Mouse (Mus musculus): ENCODE results near the gene Mdm2. TPM values are rescaled to one million over a fixed set of nuclear protein-coding genes. Genes with fewer than 3 reads are reported as not detected.
"Not testable (repeated sequence)": the region's sequence is repeated elsewhere in the genome, so short reads cannot be mapped to it uniquely, and the experiment has no call there.

Mdm2 gene
- total RNA-seq, 4 experiments from 2014 or later = 44.9 to 54.3 (median 51.9) TPM

DNA sequence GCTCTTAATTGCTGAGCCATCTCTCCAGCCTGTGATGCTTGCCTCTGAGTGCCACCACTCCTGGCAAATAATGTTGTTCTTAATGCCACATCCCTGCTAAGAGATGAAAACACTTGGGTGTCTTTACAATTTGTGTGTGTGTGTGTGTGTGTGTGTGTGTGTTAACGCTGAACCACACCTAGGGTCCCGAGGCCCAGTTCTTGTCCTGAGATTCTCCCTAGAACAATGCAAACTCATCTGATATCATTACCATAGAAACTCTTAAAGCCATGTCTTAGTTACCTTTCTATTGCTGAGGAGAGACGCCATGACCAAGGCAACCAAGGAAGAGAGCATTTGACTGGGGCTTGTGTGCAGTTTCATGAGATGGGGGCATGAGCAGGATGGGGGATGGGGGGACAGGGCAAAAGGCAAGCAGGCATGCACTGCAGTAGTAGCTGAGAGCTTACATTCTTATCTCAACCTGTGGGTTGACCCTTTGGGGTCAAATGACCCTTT lies 3.5 kb upstream of the Mdm2 start:
- DNase-seq (ENCODE audit: low spot score in 2 of 2) = no peak

DNA sequence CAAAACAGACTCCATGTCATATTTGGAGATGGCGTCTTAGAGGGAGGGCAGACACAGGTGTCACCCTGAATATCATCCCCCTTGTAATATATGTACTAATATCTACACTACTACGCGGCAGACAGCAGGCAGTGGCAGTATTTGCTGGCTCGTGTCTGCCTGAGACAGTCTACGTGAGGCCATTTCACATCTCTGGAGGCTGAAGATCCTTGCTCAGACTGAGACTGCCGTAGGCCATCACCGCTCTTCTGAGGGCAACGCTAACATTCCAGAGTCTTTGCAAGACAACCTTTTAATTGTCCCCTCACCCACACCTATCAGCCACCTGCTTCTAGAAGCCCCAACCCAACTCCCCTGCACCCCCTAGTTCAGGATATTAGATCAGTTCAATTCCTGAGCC lies 2.9 kb upstream of the Mdm2 start:
- no peak for DNase-seq (ENCODE audit: low spot score in 2 of 2)

DNA sequence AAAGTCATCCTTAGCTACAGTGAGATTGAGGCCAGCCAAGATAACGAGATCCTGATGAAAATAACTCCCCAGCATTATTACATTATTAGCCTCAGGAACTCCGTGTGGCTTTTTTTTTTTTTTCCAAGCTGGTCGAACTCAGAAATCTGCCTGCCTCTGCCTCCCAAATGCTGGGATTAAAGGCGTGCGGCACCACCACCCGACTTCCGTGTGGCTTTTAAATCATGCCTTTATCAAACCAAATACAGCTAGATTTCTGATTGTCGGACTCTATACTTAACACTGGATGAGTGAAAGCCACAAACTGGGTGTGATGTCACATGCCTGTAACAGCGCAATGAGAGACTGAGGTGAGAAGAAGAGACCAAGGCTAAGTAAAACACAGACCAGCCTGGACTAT lies 2.3 kb upstream of the Mdm2 start:
- DNase-seq (ENCODE audit: low spot score in 2 of 2) = no peak

DNA sequence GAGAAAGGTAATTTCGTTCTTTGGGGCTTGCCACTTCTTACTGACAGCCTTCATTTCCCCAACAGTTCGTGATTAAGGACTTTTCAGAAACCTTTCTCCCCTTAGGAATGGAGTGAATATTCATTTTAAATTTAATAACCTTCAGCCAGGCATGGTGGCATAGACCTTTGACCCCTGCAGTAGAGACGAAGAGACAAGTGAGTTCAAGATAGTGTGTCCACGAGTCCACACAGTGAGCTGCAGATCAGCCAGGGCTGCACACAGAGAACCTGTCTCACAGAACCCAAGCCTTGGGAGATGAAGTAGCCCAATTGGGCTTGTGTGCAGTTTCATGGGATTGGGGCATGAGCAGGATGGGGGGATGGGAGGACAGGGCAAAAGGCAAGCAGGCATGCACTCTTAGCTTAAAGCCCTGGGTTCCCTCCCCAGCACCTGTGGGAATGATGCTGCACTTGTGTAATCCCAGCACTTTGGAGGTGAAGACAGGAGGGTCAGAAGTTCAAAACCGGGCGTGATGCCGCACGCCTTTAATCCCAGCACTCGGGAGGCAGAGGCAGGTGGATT lies 1.7 kb upstream of the Mdm2 start:
- no peak for DNase-seq (ENCODE audit: low spot score in 2 of 2)

DNA sequence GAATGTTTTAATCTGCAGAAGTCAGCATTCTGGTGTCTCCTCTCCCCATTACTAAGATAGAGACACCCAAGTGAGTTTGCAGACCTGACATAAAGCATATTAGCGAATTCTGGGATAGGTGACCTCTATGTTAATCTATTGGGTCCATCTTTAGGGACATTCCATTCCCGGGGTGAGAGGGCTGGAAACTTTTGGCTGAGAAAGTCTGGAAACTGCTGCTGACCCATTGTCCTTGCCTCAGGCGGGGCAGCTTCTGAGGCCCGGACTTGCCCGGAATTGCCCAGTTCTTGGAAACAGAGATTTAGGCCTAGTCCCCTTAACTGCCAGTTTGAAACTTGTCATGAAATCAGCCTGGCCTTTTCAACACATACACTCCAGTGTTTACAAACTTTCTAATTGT lies 850 bp upstream of the Mdm2 start:
- DNase-seq (ENCODE audit: low spot score in 2 of 2) = no peak

DNA sequence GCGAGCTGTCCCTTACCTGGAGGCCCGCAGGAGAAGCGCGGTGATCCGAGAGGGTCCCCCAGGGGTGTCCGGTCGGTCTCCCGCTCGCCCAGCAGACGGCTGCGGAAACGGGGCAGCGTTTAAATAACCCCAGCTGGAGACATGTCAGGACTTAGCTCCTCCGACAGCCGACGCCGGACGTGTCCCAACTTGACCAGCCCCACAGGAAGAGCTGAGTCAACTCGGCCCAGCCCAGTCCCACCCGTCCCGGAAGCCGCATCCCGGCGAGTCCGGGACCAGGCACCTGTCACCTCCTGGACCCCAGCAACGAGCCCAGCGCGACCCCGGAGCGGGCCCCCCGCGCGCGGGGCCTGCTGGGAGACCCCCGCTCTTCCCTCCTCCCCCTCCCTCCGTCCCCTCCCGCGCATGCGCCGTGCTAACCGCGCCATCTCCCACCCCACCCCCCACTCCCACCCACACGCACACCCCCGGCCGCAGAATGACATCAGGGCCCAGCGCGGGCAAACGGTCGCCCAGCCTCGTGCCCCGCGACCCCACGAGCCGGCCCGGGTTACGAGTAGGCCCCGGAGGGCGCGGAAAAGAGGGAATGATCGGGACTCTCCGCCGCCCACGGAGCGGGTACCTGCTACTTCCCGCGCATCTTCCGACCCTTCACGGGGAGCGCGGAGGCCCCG lies 491 bp downstream of the Mdm2 start:
- peak; percentile 61 to 66 for DNase-seq (ENCODE audit: low spot score in 2 of 2)

DNA sequence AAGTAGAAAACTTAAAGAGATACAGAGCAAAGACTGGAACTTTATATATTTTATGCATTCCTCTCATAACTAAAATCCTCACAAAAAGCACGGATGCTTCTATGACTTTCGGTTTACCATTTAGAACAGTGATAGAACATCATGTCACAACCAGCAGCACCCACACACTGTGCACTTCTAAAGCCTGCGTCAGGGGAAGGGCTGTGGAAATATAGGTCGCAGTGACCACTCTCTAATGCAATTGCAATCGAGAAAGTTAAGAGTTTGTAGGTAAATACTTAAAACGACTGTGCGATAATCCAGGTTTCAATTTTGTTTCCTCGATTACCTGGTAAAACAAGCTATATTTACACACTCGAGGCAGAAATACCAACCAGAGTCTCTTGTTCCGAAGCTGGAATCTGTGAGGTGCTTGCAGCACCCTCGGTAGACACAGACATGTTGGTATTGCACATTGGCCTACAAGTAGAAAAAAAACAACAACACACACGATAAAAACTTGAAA lies 1.2 kb downstream of the Mdm2 start:
- DNase-seq (ENCODE audit: low spot score in 2 of 2) = no peak

DNA sequence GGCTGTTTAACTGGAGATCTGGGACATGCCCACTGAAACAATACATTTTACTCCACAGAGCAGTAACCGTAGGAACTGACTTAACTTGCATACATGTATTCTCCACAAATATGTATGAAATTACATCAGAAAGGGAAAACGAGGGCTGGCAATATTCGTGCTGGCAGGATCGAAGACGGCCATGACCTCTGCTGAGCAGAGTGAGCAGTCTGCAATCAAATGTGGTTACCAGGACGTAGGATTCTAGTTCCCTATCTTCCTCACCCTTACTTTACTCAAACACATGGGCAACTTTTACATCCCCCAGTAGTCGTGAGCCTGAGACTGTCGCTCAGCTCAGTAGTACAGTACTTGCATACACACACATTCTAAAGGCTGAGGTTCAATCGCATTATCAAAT lies 1.7 kb downstream of the Mdm2 start:
- DNase-seq (ENCODE audit: low spot score in 2 of 2) = no peak

DNA sequence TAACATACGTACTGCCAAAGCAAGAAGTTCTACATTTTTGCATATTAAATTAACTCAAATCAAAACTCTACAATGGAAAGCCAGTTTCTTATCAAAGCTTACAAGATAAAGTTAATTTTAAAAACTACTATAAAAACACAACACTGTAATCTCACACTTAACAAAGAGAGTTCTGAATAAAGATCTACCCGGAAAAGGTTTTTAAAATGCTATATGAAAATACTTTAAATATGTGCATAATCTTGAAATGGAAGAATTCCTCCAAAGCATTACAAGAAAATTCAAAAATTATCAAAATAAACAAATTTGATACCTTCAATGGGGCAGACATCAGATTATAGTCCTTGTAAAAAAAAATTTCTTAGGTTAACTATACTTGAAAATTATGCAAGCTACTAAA lies 2.2 kb downstream of the Mdm2 start:
- DNase-seq (ENCODE audit: low spot score in 2 of 2) = no peak

DNA sequence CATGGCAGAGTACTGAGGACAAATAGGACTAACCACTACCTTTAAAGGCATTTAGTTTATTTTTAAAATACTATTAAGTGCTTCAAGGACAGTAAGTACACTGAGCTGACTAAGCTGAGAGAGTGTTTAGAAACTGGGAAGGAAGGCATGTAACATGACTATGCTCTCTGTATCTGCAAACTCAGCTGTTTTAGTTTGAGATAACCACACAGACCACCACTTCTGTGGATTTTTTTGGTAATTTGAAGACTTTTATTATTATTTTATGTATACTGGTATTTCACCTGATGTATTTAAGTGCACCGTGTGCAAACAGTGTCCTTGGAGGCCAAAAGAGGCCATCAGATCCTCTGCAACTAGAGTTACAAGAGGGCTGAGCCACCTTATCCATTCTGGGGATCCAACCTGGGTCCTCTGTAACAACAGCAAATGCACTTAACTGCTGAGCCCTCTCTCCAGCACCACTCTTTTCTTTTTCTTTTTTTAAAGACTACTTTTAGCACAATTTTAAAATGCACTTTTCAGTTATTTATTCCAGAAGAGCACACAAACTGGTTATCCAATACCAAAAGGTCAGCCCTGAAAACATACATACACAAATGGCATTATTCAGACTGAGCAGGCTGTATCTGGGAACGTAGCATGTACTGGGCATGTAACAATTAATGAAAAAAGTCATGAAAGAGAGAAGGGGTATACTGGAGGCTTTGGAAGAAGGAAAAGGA lies 3.3 kb downstream of the Mdm2 start:
- DNase-seq (ENCODE audit: low spot score in 2 of 2) = no peak

DNA sequence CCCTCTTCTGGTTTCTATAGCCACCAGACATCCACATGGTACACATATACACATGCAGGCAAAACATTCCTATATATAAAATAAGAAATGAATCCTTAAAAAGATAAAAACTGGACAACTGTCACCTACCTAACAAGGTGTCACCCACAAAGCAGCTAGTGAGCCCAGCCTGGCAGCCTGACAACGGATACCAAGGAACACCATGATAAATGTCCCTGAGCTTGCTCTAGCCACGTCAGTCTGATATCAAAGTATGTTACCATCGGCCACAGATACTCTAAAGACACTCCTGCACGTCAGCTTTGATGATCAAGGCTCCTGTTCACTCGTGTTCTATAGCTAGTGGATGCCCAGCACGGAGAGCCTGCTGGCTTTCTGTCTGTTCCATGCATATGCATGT lies 4.1 kb downstream of the Mdm2 start:
- DNase-seq (ENCODE audit: low spot score in 2 of 2) = no peak

DNA sequence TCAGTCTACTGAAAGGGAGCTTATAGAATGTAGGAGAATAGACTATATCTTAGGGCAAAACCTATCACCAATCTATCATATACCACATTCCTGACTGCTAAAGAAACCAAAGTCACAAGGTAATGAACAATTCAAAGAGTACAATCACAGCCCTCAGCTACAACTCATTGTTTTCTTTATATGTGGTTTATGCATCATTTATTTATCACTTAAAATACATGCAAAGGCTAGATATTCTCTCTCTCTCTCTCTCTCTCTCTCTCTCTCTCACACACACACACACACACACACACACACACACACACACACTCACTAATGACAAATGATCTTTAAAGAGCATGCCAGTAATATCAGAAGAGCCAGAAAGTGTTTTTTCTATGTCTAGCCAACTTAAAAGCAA lies 4.8 kb downstream of the Mdm2 start:
- DNase-seq (ENCODE audit: low spot score in 2 of 2) = no peak

DNA sequence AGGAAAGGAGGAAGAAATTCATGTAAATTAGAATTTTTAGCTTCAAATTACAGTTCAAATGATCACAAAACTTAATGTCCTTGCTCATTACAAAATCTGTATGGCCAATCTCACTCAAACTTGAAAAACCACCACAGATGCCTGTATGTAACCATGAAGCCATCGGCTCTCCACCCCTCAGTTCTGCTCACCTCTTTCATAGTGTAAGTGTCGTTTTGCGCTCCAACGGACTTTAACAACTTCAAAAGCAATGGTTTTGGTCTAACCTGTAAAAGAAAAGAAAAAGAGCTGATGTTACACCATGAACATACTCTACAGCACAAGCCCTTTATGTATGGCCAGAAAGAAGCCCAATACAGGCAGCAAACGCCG lies 5.6 kb downstream of the Mdm2 start:
- no peak for DNase-seq (ENCODE audit: low spot score in 2 of 2)

DNA sequence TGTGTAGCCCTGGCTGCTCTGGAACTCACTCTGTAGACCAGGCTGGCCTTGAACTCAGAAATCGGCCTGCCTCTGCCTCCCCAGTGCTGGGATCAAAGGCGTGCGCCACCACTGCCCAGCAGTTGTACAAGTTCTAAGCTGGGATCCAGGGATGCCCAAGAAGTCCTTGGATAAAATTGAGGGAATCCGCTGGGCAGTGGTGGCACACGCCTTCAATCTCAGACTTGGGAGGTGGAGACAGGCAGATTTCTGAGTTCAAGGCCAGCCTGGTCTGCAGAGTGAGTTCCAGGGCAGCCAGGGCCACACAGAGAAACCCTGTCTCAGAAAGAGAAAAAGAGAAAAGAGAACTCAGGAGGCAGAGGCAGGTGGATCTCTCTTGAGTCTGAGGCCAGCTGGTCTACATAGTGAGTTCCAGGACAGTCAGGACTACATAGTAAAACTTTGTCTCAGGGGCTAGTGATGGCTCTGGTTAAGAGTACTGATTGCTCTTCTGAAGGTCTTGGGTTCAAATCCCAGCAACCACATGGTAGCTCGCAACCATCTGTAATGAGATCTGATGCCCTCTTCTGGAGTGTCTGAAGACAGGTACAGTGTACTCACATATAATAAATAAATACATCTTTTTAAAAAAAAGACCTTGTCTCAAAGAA lies 6.1 kb downstream of the Mdm2 start:
- not testable (repeated sequence) for DNase-seq (ENCODE audit: low spot score in 2 of 2)

DNA sequence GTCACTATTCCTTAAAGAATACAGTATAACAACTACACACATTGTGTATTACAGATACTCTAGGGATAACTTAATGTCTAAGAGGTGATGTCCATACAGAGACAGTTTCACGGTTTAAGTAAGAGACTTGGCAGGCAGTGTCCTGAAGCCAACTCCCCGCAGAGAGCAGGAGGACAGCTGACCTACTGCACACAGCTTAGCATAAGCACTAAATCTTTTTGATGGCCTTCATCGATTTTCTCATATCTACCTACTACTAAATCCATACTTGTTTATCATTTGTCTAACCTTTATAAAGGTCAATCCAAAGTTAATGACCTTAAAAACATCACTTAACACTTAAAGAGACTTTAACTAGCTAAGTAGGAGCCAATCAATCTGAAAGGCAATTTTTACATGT lies 7.1 kb downstream of the Mdm2 start:
- no peak for DNase-seq (ENCODE audit: low spot score in 2 of 2)

DNA sequence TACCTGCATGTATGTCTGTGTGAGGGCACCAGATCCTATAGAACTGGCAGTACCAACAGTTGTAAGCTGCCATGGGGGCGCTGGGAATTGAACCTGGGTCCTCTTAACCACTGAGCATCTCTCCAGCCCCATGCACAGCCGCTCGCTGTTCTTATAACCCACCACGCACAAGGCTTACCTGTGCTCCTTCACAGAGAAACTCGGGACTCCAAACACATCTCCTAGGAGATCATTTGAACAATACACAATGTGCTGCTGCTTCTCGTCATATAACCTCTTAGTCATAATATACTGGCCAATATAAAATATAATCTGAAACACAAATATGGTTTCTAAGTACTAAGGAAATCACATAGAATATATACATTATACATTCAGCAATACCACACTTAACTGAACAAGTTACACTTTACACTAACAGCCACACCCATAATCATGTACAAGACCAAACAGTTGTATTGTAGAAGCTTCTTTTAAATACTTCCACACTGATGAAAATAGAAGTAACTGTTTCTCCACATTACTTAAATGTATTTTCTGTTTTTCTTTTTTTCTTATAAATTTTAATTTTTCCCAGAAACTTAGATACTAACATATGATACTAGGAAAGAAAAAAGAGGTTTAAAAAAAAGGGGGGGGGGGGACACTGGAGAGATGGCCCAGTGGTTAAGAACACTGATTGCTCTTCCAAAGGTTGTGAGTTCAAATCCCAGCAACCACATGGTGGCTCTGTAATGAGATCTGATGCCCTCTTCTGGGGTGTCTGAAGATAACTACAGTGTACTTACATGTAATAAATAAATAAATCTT lies 8.3 kb downstream of the Mdm2 start:
- DNase-seq (ENCODE audit: low spot score in 2 of 2) = no peak

DNA sequence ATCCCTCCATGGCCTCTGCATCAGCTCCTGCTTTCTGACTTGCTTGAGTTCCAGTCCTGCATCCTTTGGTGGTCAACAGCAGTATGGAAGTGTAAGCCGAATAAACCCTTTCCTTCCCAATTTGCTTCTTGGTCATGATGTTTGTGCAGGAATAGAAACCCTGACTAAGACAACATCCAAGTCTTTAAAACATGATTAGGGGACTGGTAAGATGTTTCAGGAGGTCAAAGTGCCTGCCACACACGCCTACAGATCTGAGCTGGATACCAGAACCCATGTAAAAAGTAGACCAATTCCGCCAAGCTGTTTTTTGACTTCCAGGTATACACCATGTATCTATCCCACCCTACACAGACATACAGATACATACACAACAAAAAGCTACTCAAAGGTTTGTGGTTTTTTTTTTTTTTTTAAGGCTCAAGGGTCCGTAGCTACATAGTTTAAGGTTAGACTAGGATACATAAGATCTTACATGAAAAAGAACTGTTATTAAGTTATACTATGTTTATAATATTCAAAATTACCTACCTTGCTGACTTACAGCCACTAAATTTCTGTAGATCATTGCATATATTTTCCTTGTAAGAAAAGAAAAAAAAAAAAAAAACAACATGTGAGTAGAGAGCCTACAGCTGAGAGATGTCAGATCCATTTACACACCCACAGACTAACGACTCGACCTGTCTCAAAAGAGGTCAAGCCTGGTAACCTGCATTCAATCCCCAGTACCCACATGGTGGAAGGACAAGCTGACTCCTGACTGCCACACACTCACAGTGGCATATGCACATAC lies 9.3 kb downstream of the Mdm2 start:
- no peak for DNase-seq (ENCODE audit: low spot score in 2 of 2)

DNA sequence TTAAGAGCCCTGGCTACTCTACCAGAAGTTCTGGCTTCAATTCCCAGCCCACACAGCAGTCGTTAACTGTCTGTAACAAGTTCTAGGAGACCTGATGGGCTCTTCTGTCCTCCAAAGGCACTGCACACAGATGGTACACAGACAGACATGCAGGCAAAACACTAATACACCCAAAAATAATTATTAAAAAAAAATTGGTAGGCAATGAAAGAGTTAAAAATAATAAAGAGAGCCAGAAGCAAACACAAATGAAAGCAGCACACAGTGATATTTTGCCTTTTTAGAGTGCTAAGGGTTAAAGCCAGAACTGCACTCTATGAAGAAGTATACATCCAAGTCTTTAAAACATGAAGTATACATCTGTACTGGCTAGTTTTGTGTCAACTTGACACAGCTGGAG lies 10.1 kb downstream of the Mdm2 start:
- DNase-seq (ENCODE audit: low spot score in 2 of 2) = no peak

DNA sequence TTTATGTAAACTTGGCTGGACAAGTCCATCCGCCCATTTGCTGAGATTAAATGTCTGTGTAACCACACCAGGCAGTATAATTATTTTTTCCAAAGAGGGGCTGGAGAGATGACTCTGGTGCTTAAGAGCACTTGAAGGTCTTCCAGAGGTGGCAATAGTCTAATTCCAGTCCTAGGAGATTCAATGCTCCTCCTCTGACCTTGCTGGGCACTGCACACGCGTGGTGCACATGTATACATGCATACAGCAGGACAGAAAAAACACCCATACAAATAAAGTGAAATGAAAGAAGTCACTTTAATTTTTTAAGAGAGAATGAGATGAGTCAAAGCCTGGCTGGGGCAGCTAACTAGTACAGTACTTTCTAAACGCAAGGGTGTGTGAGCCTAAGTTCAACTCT lies 10.6 kb downstream of the Mdm2 start:
- DNase-seq (ENCODE audit: low spot score in 2 of 2) = no peak

DNA sequence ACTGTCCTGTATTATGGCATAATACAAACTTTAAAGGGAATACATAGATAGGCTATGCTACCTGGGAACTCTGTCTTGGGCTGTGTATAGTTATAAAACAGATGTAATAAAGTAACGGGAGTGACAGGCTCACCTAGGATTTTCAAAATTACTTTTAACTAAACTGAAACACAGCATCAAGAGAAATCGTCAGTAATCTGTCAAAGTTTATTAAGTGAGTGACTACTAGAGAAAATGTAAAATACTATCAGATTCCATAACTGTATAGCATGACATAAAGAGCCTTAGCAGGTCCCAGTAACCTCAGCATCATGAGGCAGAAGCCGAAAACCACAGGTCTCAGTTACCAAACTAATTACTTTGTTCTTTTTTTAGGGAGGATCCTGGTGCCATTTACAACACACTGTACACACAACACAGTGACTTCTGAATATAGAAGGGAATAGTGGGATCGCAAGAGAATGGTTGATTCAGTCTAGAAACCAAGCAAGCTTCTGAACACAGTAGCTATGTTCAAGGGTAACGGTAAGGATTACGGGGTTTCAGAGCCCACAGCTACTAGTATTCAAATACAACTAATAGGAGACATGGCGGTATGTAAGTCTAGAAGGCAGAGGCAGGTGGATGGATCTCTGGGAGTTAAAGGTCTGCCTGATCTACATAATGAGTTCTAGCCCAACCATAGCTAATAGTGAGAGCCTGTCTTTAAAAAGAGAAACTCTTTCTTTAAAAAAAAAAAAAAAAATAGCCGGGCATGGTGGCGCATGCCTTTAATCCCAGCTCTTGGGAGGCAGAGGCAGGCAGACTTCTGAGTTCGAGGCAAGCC lies 12.0 kb downstream of the Mdm2 start:
- no peak for DNase-seq (ENCODE audit: low spot score in 2 of 2)
